Comparison of ENCODE assay signal across 24 mouse cellular contexts in genomic region chr4:49799338-49799737, GRCm38 (mm10). TPM values are rescaled to one million over a fixed set of nuclear protein-coding genes. Genes with fewer than 3 reads are reported as not detected.
A peak's percentile ranks its signal among the peaks of the same experiment; 100 is the strongest.
DNase-seq lines count a peak whose midpoint lies in the region; TF ChIP-seq lines count a peak whose summit lies in the region.
"Had no signal": no experiment of that assay in that cellular context is flagged by ENCODE, and none has a peak within 500 bp of the region (broad histone marks: within the 10 kb centered on the region; RNA-seq: fewer than 3 reads in every experiment).

No protein-coding gene starts in this region.

- H3K9ac ChIP-seq in MEL (ENCODE audit: control insufficient read depth, low read depth, low read length, poor library complexity, severe bottlenecking), result no peak overlapping the region
- no peak overlapping the region for H3K9ac ChIP-seq in heart, adult 2 months (ENCODE audit: low read depth, low read length)
- H3K9ac ChIP-seq: forebrain, embryonic 13.5 days; midbrain, embryonic 15.5 days; neural tube, embryonic 15.5 days had no signal

- WGBS in heart, adult 2 months, result 84% methylated on average over 2 of the region's 2 CpGs

- no peak for TF ChIP-seq EP300 in MEL (IDR thresholded peaks at IDR 0.05; ENCODE audit: low read depth in 1 of 2, low read length in 2 of 2)
- TF ChIP-seq EP300 in heart, adult 2 months (IDR thresholded peaks at IDR 0.05; ENCODE audit: insufficient read depth, low read depth, low read length), result no peak

- H3K27ac ChIP-seq in layer of hippocampus, adult 2 months, result no peak overlapping the region
- H3K27ac ChIP-seq in MEL (ENCODE audit: control insufficient read depth, low read depth, low read length), result no peak overlapping the region
- no peak overlapping the region for H3K27ac ChIP-seq in heart, adult 2 months
- H3K27ac ChIP-seq: forebrain, embryonic 13.5 days; midbrain, embryonic 15.5 days; neural tube, embryonic 15.5 days had no signal

- no peak overlapping the region for H3K4me3 ChIP-seq in layer of hippocampus, adult 2 months
- no peak overlapping the region for H3K4me3 ChIP-seq in MEL (ENCODE audit: control insufficient read depth in 1 of 2, insufficient read depth in 1 of 2, low read depth in 2 of 2, low read length in 2 of 2)
- H3K4me3 ChIP-seq in heart, adult 2 months, result no peak overlapping the region
- H3K4me3 ChIP-seq: forebrain, embryonic 13.5 days; midbrain, embryonic 15.5 days; neural tube, embryonic 15.5 days had no signal

- TF ChIP-seq RAD21 in MEL (IDR thresholded peaks at IDR 0.05; ENCODE audit: low read depth, low read length), result peak; percentile 7; the same call in 1 of the 2 replicates

- intact Hi-C loops in heart, adult 2 months (cut with DNase I), result no loop called here

- no peaks in the 10 kb centered on the region for H3K79me2 ChIP-seq in MEL (ENCODE audit: control insufficient read depth, insufficient read depth, low read length, poor library complexity)
- H3K79me2 ChIP-seq in heart, adult 2 months (replicated peaks; ENCODE audit: control insufficient read depth, insufficient read depth, low read length), result no peaks in the 10 kb centered on the region

- TF ChIP-seq CTCF in layer of hippocampus, adult 2 months (conservative IDR thresholded peaks at IDR 0.05), result peak; percentile 62
- TF ChIP-seq CTCF in MEL (IDR thresholded peaks at IDR 0.05 in 2 of 3, conservative IDR thresholded peaks at IDR 0.05 in 1 of 3; ENCODE audit: control insufficient read depth in 1 of 3, insufficient read depth in 1 of 3, low read depth in 2 of 3, low read length in 3 of 3, poor library complexity in 1 of 3, severe bottlenecking in 1 of 3), result peak; percentile 4 to 30 (median 27); a peak in 2 of 6 replicates
- no peak for TF ChIP-seq CTCF in heart, adult 2 months (IDR thresholded peaks at IDR 0.05)

- no peaks in the 10 kb centered on the region for H3K27me3 ChIP-seq in MEL (ENCODE audit: control insufficient read depth in 1 of 2, insufficient read depth in 2 of 2, low read length in 2 of 2)
- no peaks in the 10 kb centered on the region for H3K27me3 ChIP-seq in heart, adult 2 months (ENCODE audit: control insufficient read depth, insufficient read depth, low read length)
- H3K27me3 ChIP-seq: forebrain, embryonic 13.5 days; midbrain, embryonic 15.5 days; neural tube, embryonic 15.5 days had no signal

- no peaks in the 10 kb centered on the region for H3K9me3 ChIP-seq in MEL (replicated peaks; ENCODE audit: insufficient read depth, low read length)
- H3K9me3 ChIP-seq: forebrain, embryonic 13.5 days; midbrain, embryonic 15.5 days; neural tube, embryonic 15.5 days had no signal

- H3K4me1 ChIP-seq in MEL (ENCODE audit: control insufficient read depth in 1 of 2, insufficient read depth in 2 of 2, low read length in 2 of 2), result no peaks in the 10 kb centered on the region
- no peaks in the 10 kb centered on the region for H3K4me1 ChIP-seq in heart, adult 2 months (ENCODE audit: control insufficient read depth, insufficient read depth, low read length)
- H3K4me1 ChIP-seq: forebrain, embryonic 13.5 days; midbrain, embryonic 15.5 days; neural tube, embryonic 15.5 days had no signal

- DNase-seq in cerebellum, postnatal 10 days, result peak; percentile 5 to 16
- DNase-seq in cerebellum, adult 8-10 months, result no peak
- DNase-seq in layer of hippocampus, adult 2 months (ENCODE audit: low spot score in 2 of 2), result no peak
- DNase-seq in layer of hippocampus, adult 11-12 months (ENCODE audit: low spot score), result no peak
- peak; percentile 1 for DNase-seq in 3T3-L1 (ENCODE audit: low read depth, low spot score)
- peak; percentile 11 for DNase-seq in MEL (ENCODE audit: low read depth, low spot score)
- DNase-seq in embryo, embryonic 11 days, result no peak
- DNase-seq in heart, adult 2 months, result no peak
- DNase-seq: adrenal gland, postnatal 36 days; cerebellum, adult 2 months; gastrocnemius, postnatal 10 days; heart, adult 11 months; heart, postnatal 4 days; layer of hippocampus, postnatal 36 days; left cerebral cortex, postnatal 4 days; liver; lung, adult 18-20 months; lung, postnatal 14 days; thymus, postnatal 14 days had no signal

- no peak for TF ChIP-seq POLR2A in MEL (IDR thresholded peaks at IDR 0.05; ENCODE audit: control insufficient read depth in 1 of 2, insufficient read depth in 1 of 2, low read depth in 1 of 2, low read length in 2 of 2, poor library complexity in 1 of 2)
- TF ChIP-seq POLR2A in heart, adult 2 months (IDR thresholded peaks at IDR 0.05; ENCODE audit: insufficient read depth, low read depth, low read length), result no peak

- no peaks in the 10 kb centered on the region for H3K36me3 ChIP-seq in MEL (ENCODE audit: control insufficient read depth in 1 of 2, insufficient read depth in 2 of 2, low read length in 2 of 2)
- no peaks in the 10 kb centered on the region for H3K36me3 ChIP-seq in heart, adult 2 months (ENCODE audit: control insufficient read depth, insufficient read depth, low read length)
- H3K36me3 ChIP-seq: midbrain, embryonic 15.5 days; neural tube, embryonic 15.5 days had no signal

TF ChIP-seq in MEL, 35 proteins besides CTCF, POLR2A, EP300 and RAD21:
- TF ChIP-seq TBP (IDR thresholded peaks at IDR 0.05; ENCODE audit: low read depth, low read length) (no peak), SMC3 (IDR thresholded peaks at IDR 0.05; ENCODE audit: low read depth, low read length) (peak; percentile 25; the same call in 1 of the 2 replicates)

RNA-seq across cellular contexts. Expression of gene Grin3a, which starts 46.2 kb away (rescaled TPM):
- total RNA-seq in layer of hippocampus, adult 2 months (2021), result 10 to 100 TPM; 33.4 to 34.6 TPM
- total RNA-seq in MEL (2012; rRNA removed), result 0.03 and 0.04 TPM in 2 replicates
- under 1 TPM in 1 of 2 experiments, not detected in 1; 0.10 TPM for polyA plus RNA-seq in MEL (2012; ENCODE audit: insufficient read depth in 1 of 2, insufficient read length in 2 of 2, low read depth in 1 of 2, low replicate concordance in 2 of 2, missing spikeins in 1 of 2)
- total RNA-seq in heart, adult 2 months (2021), result under 1 TPM; 0.05 to 0.20 TPM
- 0.14 and 0.23 TPM in 2 replicates for polyA plus RNA-seq in heart, adult 2 months (2012; rRNA removed)
- total RNA-seq: common myeloid progenitor, adult 5-6 weeks; megakaryocyte, adult 5-6 weeks had no signal

Comparison
In these comparisons a context has a peak if more than half of its experiments do, and no peak if none do; other contexts are left out.
1. DNase-seq: peak in cerebellum, postnatal 10 days (2 of 2), 3T3-L1 (single experiment) and MEL (single experiment); none in cerebellum, adult 8-10 months (single experiment), layer of hippocampus, adult 2 months (0 of 2), layer of hippocampus, adult 11-12 months (single experiment), embryo, embryonic 11 days (single experiment) and heart, adult 2 months (0 of 2).
2. RNA of gene Grin3a, which starts 46.2 kb away (total RNA-seq): 33.4 to 34.6 TPM in layer of hippocampus, adult 2 months; 0.05 to 0.20 TPM in heart, adult 2 months and 0.03 to 0.04 TPM in MEL; every median in the first group is over 10 times any median in the second.